Mouse (Mus musculus) hindbrain, embryonic 16.5 days (tissue): ENCODE measurements around the gene Gucy1a1. TPM values are rescaled to one million over a fixed set of nuclear protein-coding genes. Genes with fewer than 3 reads are reported as not detected.
"Not testable (repeated sequence)": the region's sequence is repeated elsewhere in the genome, so short reads cannot be mapped to it uniquely, and the experiment has no call there.

Experiments
- ATAC-seq: fragments of 200-750 bp; cut with Nextera tagmentation; 2 replicates; pipeline ENCODE4 v1.8.0; 2017; ENCODE audit warnings: moderate TSS enrichment, moderate library complexity
- H3K27ac ChIP-seq: fragments of 300-500 bp; sonication (generic); 2 replicates; pipeline ENCODE4 v1.5.1; 2014; ENCODE audit warnings: low read depth, mild to moderate bottlenecking, control low read depth, low read length, moderate library complexity
- H3K27me3 ChIP-seq: fragments of 300-500 bp; sonication (generic); replicated peaks from 2 replicates; pipeline ENCODE4 v1.6.1; 2014; ENCODE audit warnings: low read length; ENCODE audit not compliant: control insufficient read depth, insufficient read depth
- H3K36me3 ChIP-seq: fragments of 300-500 bp; sonication (generic); 2 replicates; pipeline ENCODE4 v1.6.1; 2014; ENCODE audit warnings: mild to moderate bottlenecking, low read length, moderate library complexity, mixed read lengths; ENCODE audit not compliant: control insufficient read depth, insufficient read depth
- H3K4me1 ChIP-seq: fragments of 300-500 bp; sonication (generic); 2 replicates; pipeline ENCODE4 v1.6.1; 2014; ENCODE audit warnings: low read depth, low read length; ENCODE audit not compliant: control insufficient read depth, insufficient read depth
- H3K4me2 ChIP-seq: fragments of 300-500 bp; sonication (generic); 2 replicates; pipeline ENCODE4 v1.6.1; 2014; ENCODE audit warnings: mild to moderate bottlenecking, low read length, control low read depth, moderate library complexity
- H3K4me3 ChIP-seq: fragments of 300-500 bp; sonication (generic); 2 replicates; pipeline ENCODE4 v1.5.1; 2014; ENCODE audit warnings: mild to moderate bottlenecking, low read length, control low read depth, moderate library complexity
- H3K9ac ChIP-seq: fragments of 300-500 bp; sonication (generic); 2 replicates; pipeline ENCODE4 v1.6.1; 2014; ENCODE audit warnings: low read depth, mild to moderate bottlenecking, control low read depth, low read length, moderate library complexity
- H3K9me3 ChIP-seq: fragments of 300-500 bp; sonication (generic); 2 replicates; pipeline ENCODE4 v1.6.1; 2014; ENCODE audit warnings: mild to moderate bottlenecking, low read length, moderate library complexity; ENCODE audit not compliant: control insufficient read depth
- WGBS: fragments of 180-500 bp; shearing (Covaris S2); extraction: QIAGEN DNeasy Blood & Tissue Kit; methylation state at CpG from one replicate; pipeline ENCODE4 v1.1.7; 2014; 5-methylcytosine and 5-hydroxymethylcytosine counted together
- polyA plus RNA-seq: library from polyadenylated mRNA; unstranded; fragments of >200 nt; fragmentation: Nextera tagmentation; extraction: Ambion mirVana; gene quantifications from 2 replicates; pipeline ENCODE4 v1.2.1, GENCODE M21; 2015

Gucy1a1 gene
- 29.3 and 30.0 TPM in 2 replicates for polyA plus RNA-seq

DNA sequence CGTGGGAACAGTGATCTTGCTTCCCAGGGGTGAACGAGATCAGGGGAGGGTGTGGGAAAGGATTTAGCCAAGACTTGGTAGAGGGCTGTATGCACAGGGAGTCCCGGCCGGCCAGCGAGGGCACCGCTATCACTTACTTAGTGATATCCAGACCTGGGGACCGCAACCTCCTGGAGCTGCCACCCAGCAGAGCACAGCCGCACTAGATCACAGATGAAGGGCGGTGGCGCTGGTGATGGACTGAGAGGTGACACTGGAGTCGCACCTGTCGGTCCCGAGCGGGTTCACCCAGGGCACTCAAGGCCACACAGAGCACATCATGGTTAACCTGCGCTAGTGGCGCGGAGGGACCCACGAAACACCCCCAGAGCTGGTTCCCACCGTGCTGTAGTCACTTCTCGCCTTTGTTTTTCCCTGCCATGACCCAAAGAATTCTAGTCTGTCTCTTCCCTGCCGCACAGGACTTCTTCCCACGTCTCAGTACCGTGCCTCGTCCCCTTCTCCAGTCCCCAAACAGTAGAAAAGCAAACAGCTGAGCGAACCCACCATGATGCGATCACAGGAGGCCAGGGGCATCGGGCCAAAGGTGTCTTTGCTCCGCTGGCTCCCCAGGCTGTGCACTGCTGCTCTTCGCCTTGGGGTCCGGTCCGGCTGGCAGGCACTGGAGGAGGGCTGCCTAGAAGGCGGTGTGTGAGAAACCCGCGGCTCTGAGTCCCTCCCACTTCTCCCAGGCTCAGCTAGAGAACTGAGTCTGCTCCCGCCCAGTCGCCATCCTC lies at the start of gene Gucy1a1:
TSS of gene Gucy1a1 (minus strand) at position 664 of the 776 bp plus-strand sequence.
- Histone ChIP-seq H3K4me1 (peaks cover 4% of the 10 kb centered on the region; the same call in 1 of the 2 replicates), H3K9me3 (no peaks in the 10 kb centered on the region), H3K4me2 (peak within 1 kb of the TSS; percentile 96), H3K27ac (peak within 1 kb of the TSS; percentile 33; the same call in 1 of the 2 replicates), H3K4me3 (peak within 1 kb of the TSS; percentile 67), H3K27me3 (no peaks in the 10 kb centered on the region), H3K36me3 (no peaks in the 10 kb centered on the region), H3K9ac (peak within 1 kb of the TSS; percentile 82)
- peak; percentile 90 for ATAC-seq
- under 1% methylated on average over 35 of the region's 36 CpGs for WGBS

DNA sequence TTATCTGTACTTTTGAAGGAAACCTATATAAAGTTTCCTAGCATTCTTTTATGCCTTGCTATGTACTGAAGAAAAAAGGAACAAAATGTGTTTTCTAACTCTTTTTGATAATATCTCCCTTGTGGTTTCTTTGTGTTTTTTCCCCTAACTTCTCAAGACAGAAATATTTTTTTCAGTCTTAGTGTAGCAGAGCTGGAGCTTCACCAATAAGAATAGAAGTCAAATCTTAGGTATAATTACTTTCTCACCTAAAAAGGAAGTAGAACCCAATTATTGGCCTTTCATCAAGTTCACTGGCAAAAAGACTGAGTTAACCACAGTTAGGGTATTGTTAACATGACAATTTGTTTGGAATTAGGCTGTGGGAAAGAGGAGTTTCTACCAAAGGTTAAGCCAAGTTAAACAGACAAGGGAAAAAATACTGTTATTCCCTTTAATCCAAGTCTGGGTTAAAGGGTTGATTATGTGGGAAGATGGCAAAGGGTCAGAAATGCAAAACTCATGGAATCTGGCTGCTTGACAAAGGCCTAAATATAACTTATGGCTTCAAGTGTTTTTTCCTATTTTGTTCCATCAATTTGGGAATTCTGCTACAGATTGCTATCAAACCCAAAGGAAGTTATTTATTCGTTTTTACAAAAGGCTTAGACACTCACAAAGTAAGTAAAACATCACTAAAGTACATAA lies 46.1 kb upstream of the Gucy1a1 start:
- Histone ChIP-seq H3K9ac (no peak overlapping the region), H3K27me3 (no peaks in the 10 kb centered on the region), H3K9me3 (no peaks in the 10 kb centered on the region), H3K36me3 (no peaks in the 10 kb centered on the region), H3K27ac (no peak overlapping the region), H3K4me1 (no peaks in the 10 kb centered on the region), H3K4me3 (no peak overlapping the region), H3K4me2 (no peak overlapping the region)
- 73% methylated on average over 1 of the region's 1 CpGs for WGBS
- ATAC-seq = no peak

GRCm38 (mm10) chr3:82185626-82186025 lies 40.0 kb upstream of the Gucy1a1 start:
- Histone ChIP-seq H3K4me2 (no peak overlapping the region), H3K27me3 (no peaks in the 10 kb centered on the region), H3K9ac (no peak overlapping the region), H3K4me3 (no peak overlapping the region), H3K9me3 (no peaks in the 10 kb centered on the region), H3K27ac (no peak overlapping the region), H3K36me3 (no peaks in the 10 kb centered on the region), H3K4me1 (no peaks in the 10 kb centered on the region)
- 86% methylated on average over 9 of the region's 9 CpGs for WGBS
- ATAC-seq = no peak

DNA sequence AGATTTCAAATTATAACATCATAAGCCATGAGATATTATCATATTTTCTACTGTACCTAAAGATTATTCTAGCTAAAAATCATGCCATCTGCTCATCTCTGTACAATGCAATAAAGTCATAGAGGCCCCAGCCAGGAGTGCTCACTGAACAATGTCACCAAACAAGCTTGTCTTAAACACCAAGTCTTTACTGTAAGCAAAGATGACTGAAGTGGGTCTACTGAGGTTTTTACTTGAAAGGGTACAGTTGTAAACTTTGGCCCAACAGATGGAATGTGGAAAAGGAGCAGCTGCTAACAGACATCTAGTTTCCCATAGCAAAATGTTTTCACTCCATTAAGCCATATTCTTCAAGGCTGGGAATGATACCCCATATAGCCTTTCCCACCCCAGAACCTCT lies 35.9 kb upstream of the Gucy1a1 start:
- Histone ChIP-seq H3K4me3 (no peak overlapping the region), H3K27me3 (no peaks in the 10 kb centered on the region), H3K27ac (no peak overlapping the region), H3K4me1 (no peaks in the 10 kb centered on the region), H3K36me3 (no peaks in the 10 kb centered on the region), H3K4me2 (no peak overlapping the region), H3K9me3 (no peaks in the 10 kb centered on the region), H3K9ac (no peak overlapping the region)
- no peak for ATAC-seq

GRCm38 (mm10) chr3:82180253-82180652 lies 34.7 kb upstream of the Gucy1a1 start:
- no peak overlapping the region for H3K4me3 ChIP-seq
- no peak overlapping the region for H3K9ac ChIP-seq
- H3K27me3 ChIP-seq = no peaks in the 10 kb centered on the region
- 68% methylated on average over 3 of the region's 3 CpGs for WGBS
- H3K36me3 ChIP-seq = no peaks in the 10 kb centered on the region
- H3K4me2 ChIP-seq = no peak overlapping the region
- no peak overlapping the region for H3K27ac ChIP-seq
- H3K9me3 ChIP-seq = no peaks in the 10 kb centered on the region
- no peaks in the 10 kb centered on the region for H3K4me1 ChIP-seq
- no peak for ATAC-seq

DNA sequence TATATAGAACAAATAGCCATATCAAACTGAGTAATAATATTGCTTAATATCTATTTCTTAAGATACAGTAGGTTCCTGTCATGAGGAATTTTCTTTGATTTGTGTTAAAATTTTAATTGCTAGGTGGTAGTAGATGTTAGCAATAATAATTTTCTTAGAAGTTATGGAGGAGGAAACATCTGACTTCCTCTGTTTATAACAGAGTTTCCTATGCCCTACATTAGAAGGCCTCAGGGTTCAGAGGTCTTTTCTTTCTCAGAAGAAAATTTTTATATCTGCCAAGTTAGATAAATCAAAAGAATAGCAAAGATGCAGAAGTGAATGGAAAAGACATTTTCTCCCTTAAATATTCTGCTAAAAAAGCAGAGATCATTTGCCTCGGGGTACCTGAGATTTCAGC lies 29.9 kb upstream of the Gucy1a1 start:
- Histone ChIP-seq H3K9ac (no peak overlapping the region), H3K4me3 (no peak overlapping the region), H3K36me3 (no peaks in the 10 kb centered on the region), H3K27me3 (no peaks in the 10 kb centered on the region), H3K27ac (no peak overlapping the region), H3K4me1 (no peaks in the 10 kb centered on the region), H3K9me3 (no peaks in the 10 kb centered on the region), H3K4me2 (no peak overlapping the region)
- 93% methylated on average over 1 of the region's 1 CpGs for WGBS
- ATAC-seq = no peak

- Histone ChIP-seq H3K4me1 (no peaks in the 10 kb centered on the region), H3K27ac (no peak overlapping the region), H3K4me3 (no peak overlapping the region), H3K9me3 (no peaks in the 10 kb centered on the region), H3K36me3 (no peaks in the 10 kb centered on the region), H3K4me2 (no peak overlapping the region), H3K9ac (no peak overlapping the region), H3K27me3 (no peaks in the 10 kb centered on the region)
- WGBS = 94% methylated on average over 2 of the region's 2 CpGs
- no peak for ATAC-seq
Measured at GRCm38 (mm10) chr3:82167064-82167463, 21.5 kb upstream of the Gucy1a1 start.

- H3K36me3 ChIP-seq = no peaks in the 10 kb centered on the region
- H3K4me1 ChIP-seq = no peaks in the 10 kb centered on the region
- no peak overlapping the region for H3K9ac ChIP-seq
- no peak overlapping the region for H3K4me2 ChIP-seq
- H3K27me3 ChIP-seq = no peaks in the 10 kb centered on the region
- H3K9me3 ChIP-seq = no peaks in the 10 kb centered on the region
- ATAC-seq = no peak
- WGBS = 85% methylated on average over 2 of the region's 2 CpGs
- H3K27ac ChIP-seq = no peak overlapping the region
- H3K4me3 ChIP-seq = no peak overlapping the region
Measured at GRCm38 (mm10) chr3:82165937-82166336, 20.3 kb upstream of the Gucy1a1 start.

GRCm38 (mm10) chr3:82162992-82163391 lies 17.4 kb upstream of the Gucy1a1 start:
- H3K27me3 ChIP-seq, ATAC-seq, H3K9ac ChIP-seq, H3K9me3 ChIP-seq, H3K4me2 ChIP-seq, H3K27ac ChIP-seq, H3K4me1 ChIP-seq, H3K4me3 ChIP-seq, H3K36me3 ChIP-seq: not testable (repeated sequence)
- WGBS = 97% methylated on average over 1 of the region's 1 CpGs
